ENCODE assay signal across 8 mouse cellular contexts in the genomic region with DNA sequence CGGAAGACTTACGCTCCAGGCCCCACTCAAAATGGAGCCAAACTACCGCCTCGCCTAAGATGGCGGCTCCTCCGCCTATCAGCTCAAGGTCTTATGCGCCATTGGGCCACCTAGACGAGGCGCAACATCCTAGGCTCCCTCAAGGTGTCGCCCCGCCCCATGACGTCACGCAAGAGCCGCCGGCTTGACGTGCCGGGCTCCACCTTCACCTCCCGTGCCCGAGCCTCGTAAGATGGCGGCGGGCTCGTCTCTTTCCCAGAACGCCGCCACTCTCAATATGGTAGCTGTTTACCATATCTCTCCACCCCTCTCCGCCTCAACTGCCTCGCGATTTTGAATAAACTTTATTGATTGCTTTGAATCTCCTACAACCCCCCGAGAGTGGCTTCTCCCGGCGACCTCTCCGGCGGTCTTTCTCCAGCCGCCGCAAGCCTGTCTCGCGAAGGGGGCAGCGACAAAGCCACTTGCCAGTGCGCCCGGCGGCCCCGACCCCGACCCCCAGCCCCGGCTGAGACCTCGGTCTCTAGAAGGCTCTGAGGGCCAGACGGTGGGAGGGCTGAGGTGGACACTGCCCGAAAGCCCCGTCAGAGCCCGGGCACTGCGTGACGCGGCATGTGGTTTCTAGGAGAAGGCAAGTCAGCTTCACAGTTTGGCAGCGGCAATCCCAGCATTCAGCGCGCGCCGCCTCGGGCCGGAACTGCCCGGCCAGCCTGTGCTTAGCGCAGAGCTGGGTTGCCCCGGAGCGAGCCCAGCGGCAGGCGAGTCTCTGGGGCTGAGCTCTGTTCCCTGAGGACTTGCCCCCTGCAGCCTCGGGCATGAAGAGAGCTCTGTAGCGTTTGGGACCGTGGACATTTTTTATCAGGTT. TPM values are rescaled to one million over a fixed set of nuclear protein-coding genes. Genes with fewer than 3 reads are reported as not detected.
DNase-seq lines count a peak whose midpoint lies in the region; ATAC-seq and TF ChIP-seq lines count a peak whose summit lies in the region.

A gene (plus strand): TSS at position 215 of the 865 bp plus-strand sequence.

- H3K27ac ChIP-seq in MEL (ENCODE audit: control insufficient read depth, low read depth, low read length) = peak within 1 kb of the TSS; percentile 85
- peak within 1 kb of the TSS; percentile 92 for H3K27ac ChIP-seq in cerebellum, adult 2 months (ENCODE audit: insufficient read depth, low read length)
- peak within 1 kb of the TSS; percentile 96 for H3K27ac ChIP-seq in forebrain, postnatal 0 days (ENCODE audit: low read depth, low read length)
- H3K27ac ChIP-seq in lung, embryonic 15.5 days = peak within 1 kb of the TSS; percentile 99

- peak within 1 kb of the TSS; percentile 82 to 83 for H3K4me3 ChIP-seq in MEL (ENCODE audit: control insufficient read depth in 1 of 2, insufficient read depth in 1 of 2, low read depth in 2 of 2, low read length in 2 of 2)
- peak within 1 kb of the TSS; percentile 95 for H3K4me3 ChIP-seq in cerebellum, adult 2 months (replicated peaks; ENCODE audit: insufficient read depth, low read depth, low read length)
- peak within 1 kb of the TSS; percentile 50 for H3K4me3 ChIP-seq in forebrain, postnatal 0 days (ENCODE audit: low read depth, low read length)
- H3K4me3 ChIP-seq in lung, embryonic 15.5 days = peak within 1 kb of the TSS; percentile 61

- DNase-seq in MEL (ENCODE audit: low read depth, low spot score) = peak; percentile 100
- DNase-seq in cerebellum, adult 2 months = peak; percentile 94 to 96
- DNase-seq in forebrain, postnatal 0 days = peak; percentile 96
- peak; percentile 96 for DNase-seq in heart, postnatal 4 days
- peak; percentile 94 to 95 for DNase-seq in layer of hippocampus, adult 8-10 months (ENCODE audit: low spot score in 2 of 2)
- peak; percentile 93 for DNase-seq in ovary, adult 18-20 months (ENCODE audit: low spot score)
- peak; percentile 95 for DNase-seq in thymus, postnatal 0 days (ENCODE audit: low spot score)

- no peak for TF ChIP-seq EP300 in MEL (IDR thresholded peaks at IDR 0.05; ENCODE audit: low read depth in 1 of 2, low read length in 2 of 2)

- no peaks in the 10 kb centered on the region for H3K9me3 ChIP-seq in MEL (replicated peaks; ENCODE audit: insufficient read depth, low read length)
- H3K9me3 ChIP-seq in forebrain, postnatal 0 days (ENCODE audit: low read length) = no peaks in the 10 kb centered on the region
- no peaks in the 10 kb centered on the region for H3K9me3 ChIP-seq in lung, embryonic 15.5 days

- H3K9ac ChIP-seq in MEL (ENCODE audit: control insufficient read depth, low read depth, low read length, poor library complexity, severe bottlenecking) = peak within 1 kb of the TSS; percentile 76
- H3K9ac ChIP-seq in forebrain, postnatal 0 days = peak within 1 kb of the TSS; percentile 66
- peak within 1 kb of the TSS; percentile 60 for H3K9ac ChIP-seq in lung, embryonic 15.5 days

- peaks cover 8 to 14% of the 10 kb centered on the region in 2 experiments for H3K4me1 ChIP-seq in MEL (ENCODE audit: control insufficient read depth in 1 of 2, insufficient read depth in 2 of 2, low read length in 2 of 2)
- no peaks in the 10 kb centered on the region for H3K4me1 ChIP-seq in cerebellum, adult 2 months (ENCODE audit: control insufficient read depth, insufficient read depth, low read length)
- H3K4me1 ChIP-seq in forebrain, postnatal 0 days (ENCODE audit: insufficient read depth) = no peaks in the 10 kb centered on the region
- H3K4me1 ChIP-seq in lung, embryonic 15.5 days = 0 out of 2 replicates have a peak, but pooled peaks cover 4% of the 10 kb centered on the region

- H3K36me3 ChIP-seq in MEL (ENCODE audit: control insufficient read depth in 1 of 2, insufficient read depth in 2 of 2, low read length in 2 of 2) = peaks cover 5 to 22% of the 10 kb centered on the region in 2 experiments
- no peaks in the 10 kb centered on the region for H3K36me3 ChIP-seq in forebrain, postnatal 0 days (ENCODE audit: insufficient read depth)
- H3K36me3 ChIP-seq in lung, embryonic 15.5 days = no peaks in the 10 kb centered on the region

- no peak for TF ChIP-seq RAD21 in MEL (IDR thresholded peaks at IDR 0.05; ENCODE audit: low read depth, low read length)

- WGBS in cerebellum, adult 2 months = 10% methylated on average over 67 of the region's 68 CpGs
- 23% methylated on average over 67 of the region's 68 CpGs for WGBS in forebrain, postnatal 0 days
- 17% methylated on average over 68 of the region's 68 CpGs for WGBS in lung, embryonic 15.5 days

- no peaks in the 10 kb centered on the region for H3K27me3 ChIP-seq in MEL (ENCODE audit: control insufficient read depth in 1 of 2, insufficient read depth in 2 of 2, low read length in 2 of 2)
- H3K27me3 ChIP-seq in cerebellum, adult 2 months (ENCODE audit: control insufficient read depth, insufficient read depth, low read length) = no peaks in the 10 kb centered on the region
- no peaks in the 10 kb centered on the region for H3K27me3 ChIP-seq in forebrain, postnatal 0 days (ENCODE audit: insufficient read depth, low read length)
- H3K27me3 ChIP-seq in lung, embryonic 15.5 days = no peaks in the 10 kb centered on the region

- H3K79me2 ChIP-seq in MEL (ENCODE audit: control insufficient read depth, insufficient read depth, low read length, poor library complexity) = peaks cover 12% of the 10 kb centered on the region

- no peak for TF ChIP-seq CTCF in MEL (IDR thresholded peaks at IDR 0.05 in 2 of 3, conservative IDR thresholded peaks at IDR 0.05 in 1 of 3; ENCODE audit: control insufficient read depth in 1 of 3, insufficient read depth in 1 of 3, low read depth in 2 of 3, low read length in 3 of 3, poor library complexity in 1 of 3, severe bottlenecking in 1 of 3)
- no peak for TF ChIP-seq CTCF in cerebellum, adult 2 months (IDR thresholded peaks at IDR 0.05; ENCODE audit: borderline replicate concordance, insufficient read depth, low read depth, low read length)
- TF ChIP-seq CTCF in forebrain, postnatal 0 days (IDR thresholded peaks at IDR 0.05; ENCODE audit: low read depth) = peak; percentile 39

- peak within 1 kb of the TSS; percentile 55 for H3K4me2 ChIP-seq in forebrain, postnatal 0 days (ENCODE audit: low read depth)
- peak within 1 kb of the TSS; percentile 61 for H3K4me2 ChIP-seq in lung, embryonic 15.5 days

- TF ChIP-seq POLR2A in MEL (IDR thresholded peaks at IDR 0.05; ENCODE audit: control insufficient read depth in 1 of 2, insufficient read depth in 1 of 2, low read depth in 1 of 2, low read length in 2 of 2, poor library complexity in 1 of 2) = peak; percentile 81 to 91
- TF ChIP-seq POLR2A in cerebellum, adult 2 months (IDR thresholded peaks at IDR 0.05; ENCODE audit: borderline replicate concordance, insufficient read depth, low read length) = peak; percentile 66; the same call in 1 of the 2 replicates

- peak; percentile 96 for ATAC-seq in forebrain, postnatal 0 days
- ATAC-seq in lung, embryonic 15.5 days (ENCODE audit: borderline replicate concordance, extremely low read depth, low FRiP score, low TSS enrichment) = peak; percentile 97

TF ChIP-seq in MEL, 35 proteins besides CTCF, POLR2A, EP300 and RAD21 (continues in another document):
- TF ChIP-seq POLR2AphosphoS5 (IDR thresholded peaks at IDR 0.05; ENCODE audit: borderline replicate concordance, low read depth, low read length) (peak; percentile 67; the same call in 1 of the 2 replicates), MAX (IDR thresholded peaks at IDR 0.05; ENCODE audit: low read length) (peak; percentile 58), KAT2A (conservative IDR thresholded peaks at IDR 0.05; ENCODE audit: low read depth, low read length) (peak; percentile 52; the same call in 1 of the 2 replicates), HCFC1 (IDR thresholded peaks at IDR 0.05; ENCODE audit: low read depth, low read length) (peak; percentile 84), MYC (IDR thresholded peaks at IDR 0.05; ENCODE audit: low read depth, low read length) (0 out of 2 replicates have a peak, but pooled peaks have one; percentile 63), MAZ (IDR thresholded peaks at IDR 0.05; ENCODE audit: low read depth, low read length) (no peak), ZC3H11A (IDR thresholded peaks at IDR 0.05; ENCODE audit: low read depth, low read length) (peak; percentile 70; the same call in 1 of the 2 replicates), UBTF (IDR thresholded peaks at IDR 0.05; ENCODE audit: borderline replicate concordance, insufficient read depth, low read depth, low read length) (no peak), MXI1 (IDR thresholded peaks at IDR 0.05; ENCODE audit: low read depth, low read length) (peak; percentile 89), ELF1 (IDR thresholded peaks at IDR 0.05; ENCODE audit: low read depth, low read length) (peak; percentile 85), TCF12 (IDR thresholded peaks at IDR 0.05; ENCODE audit: low read depth, low read length) (0 out of 2 replicates have a peak, but pooled peaks have one; percentile 36), SIN3A (IDR thresholded peaks at IDR 0.05; ENCODE audit: low read length) (peak; percentile 90), CHD2 (IDR thresholded peaks at IDR 0.05; ENCODE audit: low read length) (no peak), MYB (IDR thresholded peaks at IDR 0.05; ENCODE audit: low read depth, low read length) (no peak), POLR2AphosphoS2 (IDR thresholded peaks at IDR 0.05; ENCODE audit: low read length) (peak; percentile 94), BHLHE40 (IDR thresholded peaks at IDR 0.05; ENCODE audit: borderline replicate concordance, low read depth, low read length) (0 out of 2 replicates have a peak, but pooled peaks have one; percentile 13), USF1 (IDR thresholded peaks at IDR 0.05; ENCODE audit: low read depth, low read length) (0 out of 2 replicates have a peak, but pooled peaks have one; percentile 26), TBP (IDR thresholded peaks at IDR 0.05; ENCODE audit: low read depth, low read length) (peak; percentile 59), ZMIZ1 (IDR thresholded peaks at IDR 0.05; ENCODE audit: low read depth, low read length) (peak; percentile 88), NRF1 (IDR thresholded peaks at IDR 0.05; ENCODE audit: insufficient read depth, low read depth, low read length, poor library complexity, severe bottlenecking) (peak; percentile 43; the same call in 1 of the 2 replicates)

RNA-seq across cellular contexts. Expression of the gene that starts here (rescaled TPM):
- 13.6 and 15.7 TPM in 2 replicates for total RNA-seq in MEL (2012; rRNA removed)
- 100 to 1,000 TPM in 1 of 2 experiments, 10 to 100 TPM in 1; 31.8 to 132 TPM for polyA plus RNA-seq in MEL (2012; ENCODE audit: insufficient read depth in 1 of 2, insufficient read length in 2 of 2, low read depth in 1 of 2, low replicate concordance in 2 of 2, missing spikeins in 1 of 2)
- polyA plus RNA-seq in cerebellum, adult 2 months (2012; rRNA removed) = 22.0 and 23.7 TPM in 2 replicates
- total RNA-seq in forebrain, postnatal 0 days (2014; rRNA removed) = 15.5 and 21.4 TPM in 2 replicates
- polyA plus RNA-seq in forebrain, postnatal 0 days (2015; fragmentation: Nextera tagmentation; extraction: Ambion mirVana) = 6.1 and 7.4 TPM in 2 replicates
- total RNA-seq in heart, postnatal 4 days (2021) = 10 to 100 TPM; 15.6 to 20.5 TPM
- 10 to 100 TPM; 29.5 to 32.8 (median 32.2) TPM for total RNA-seq in layer of hippocampus, adult 8-10 months (2022)
- 13.1 and 17.1 TPM in 2 replicates for polyA plus RNA-seq in lung, embryonic 15.5 days (2015; fragmentation: Nextera tagmentation; extraction: Ambion mirVana)
- 16.7 and 20.0 TPM in 2 replicates for polyA plus RNA-seq in thymus, postnatal 0 days (2015; fragmentation: Nextera tagmentation; extraction: Ambion mirVana)

Comparison
In these comparisons a context has a peak if more than half of its experiments do, and no peak if none do; other contexts are left out.
1. Peak in every context shown above with its lines: DNase-seq, ATAC-seq, H3K4me3 ChIP-seq and H3K27ac ChIP-seq.